Mouse (Mus musculus) heart, embryonic 12.5 days (tissue): Measurements from ENCODE around the gene Zfp758. TPM values are rescaled to one million over a fixed set of nuclear protein-coding genes. Genes with fewer than 3 reads are reported as not detected.

Experiments used
- ATAC-seq: fragments of 200-750 bp; cut with Nextera tagmentation; 2 replicates; pipeline ENCODE4 v1.8.0; 2017; ENCODE audit warnings: moderate TSS enrichment, moderate library complexity; ENCODE audit not compliant: insufficient number of reproducible peaks, low FRiP score
- H3K27ac ChIP-seq: fragments of 300-500 bp; sonication (generic); 2 replicates; pipeline ENCODE4 v1.5.1; 2016; ENCODE audit warnings: mild to moderate bottlenecking, moderate library complexity; ENCODE audit not compliant: poor library complexity, severe bottlenecking
- H3K27me3 ChIP-seq: fragments of 300-500 bp; sonication (generic); replicated peaks from 2 replicates; pipeline ENCODE4 v1.6.1; 2016; ENCODE audit warnings: mild to moderate bottlenecking, moderate library complexity
- H3K36me3 ChIP-seq: fragments of 300-500 bp; sonication (generic); 2 replicates; pipeline ENCODE4 v1.6.1; 2016; ENCODE audit warnings: mild to moderate bottlenecking, moderate library complexity
- H3K4me1 ChIP-seq: fragments of 300-500 bp; sonication (generic); replicated peaks from 2 replicates; pipeline ENCODE4 v1.6.1; 2016; ENCODE audit warnings: mild to moderate bottlenecking
- H3K4me2 ChIP-seq: fragments of 300-500 bp; sonication (generic); 2 replicates; pipeline ENCODE4 v1.6.1; 2016; ENCODE audit warnings: mild to moderate bottlenecking, moderate library complexity
- H3K4me3 ChIP-seq: fragments of 300-500 bp; sonication (generic); 2 replicates; pipeline ENCODE4 v1.5.1; 2016; ENCODE audit warnings: mild to moderate bottlenecking
- H3K9ac ChIP-seq: fragments of 300-500 bp; sonication (generic); 2 replicates; pipeline ENCODE4 v1.6.1; 2016; ENCODE audit warnings: mild to moderate bottlenecking, moderate library complexity
- H3K9me3 ChIP-seq: fragments of 300-500 bp; sonication (generic); replicated peaks from 2 replicates; pipeline ENCODE4 v1.6.1; 2016; ENCODE audit warnings: mild to moderate bottlenecking, moderate library complexity
- WGBS: fragments of 180-500 bp; shearing (Covaris S2); methylation state at CpG from one replicate; pipeline ENCODE4 v1.1.7; 2016; 5-methylcytosine and 5-hydroxymethylcytosine counted together
- polyA plus RNA-seq: library from polyadenylated mRNA; unstranded; fragments of >200 nt; fragmentation: Nextera tagmentation; extraction: Ambion mirVana; gene quantifications from 2 replicates; pipeline ENCODE4 v1.2.1, GENCODE M21; 2016

The Zfp758 gene
- polyA plus RNA-seq, 1 experiment from 2014 or later = 7.3 TPM

DNA sequence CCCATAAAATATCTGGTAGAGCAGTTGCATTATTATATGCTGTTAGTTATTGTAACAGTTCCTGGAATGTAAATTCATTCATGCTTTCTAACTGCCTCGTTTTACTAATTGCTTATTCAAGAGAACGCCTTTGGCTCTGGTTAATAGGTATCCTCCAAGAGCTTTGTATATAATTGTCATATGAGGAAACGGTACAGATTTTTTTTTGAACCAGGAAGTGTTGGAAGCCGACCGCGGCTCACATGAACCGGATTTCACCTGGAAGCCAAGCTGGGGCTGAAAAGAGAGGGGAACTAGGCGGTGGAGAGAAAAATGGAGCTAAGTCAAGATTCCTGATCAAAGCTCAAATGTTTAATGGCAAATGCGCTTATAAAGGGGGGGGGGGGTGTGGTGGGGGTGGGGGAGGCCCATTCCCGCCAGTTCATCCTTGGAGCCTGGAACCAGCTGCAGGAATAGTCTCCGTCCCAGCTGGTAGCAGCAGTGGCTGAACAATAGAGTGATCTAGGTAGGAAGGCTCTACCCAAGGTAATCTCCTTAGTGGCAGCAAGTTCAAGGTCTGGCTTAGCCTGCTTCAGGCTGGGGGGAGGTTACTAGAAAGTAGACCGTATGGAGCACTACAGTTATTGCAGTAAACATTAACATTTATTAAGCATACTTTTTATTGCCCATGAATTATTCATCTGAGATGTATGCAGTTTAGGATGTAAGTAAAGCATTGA, 63.5 kb downstream of the Zfp758 start:
- Histone ChIP-seq H3K4me2 (peak overlapping the region; percentile 67), H3K36me3 (no peaks in the 10 kb centered on the region), H3K27me3 (no peaks in the 10 kb centered on the region), H3K27ac (no peak overlapping the region; the same call in 1 of the 2 replicates), H3K9me3 (no peaks in the 10 kb centered on the region), H3K4me1 (no peaks in the 10 kb centered on the region), H3K4me3 (peak overlapping the region; percentile 64), H3K9ac (peak overlapping the region; percentile 69)
- ATAC-seq = no peak
- WGBS = 4% methylated on average over 12 of the region's 12 CpGs

Other genes with a start within 250 kb of the Zfp758 start
- gene Zfp947, start 195.3 kb upstream of the Zfp758 start, polyA plus RNA-seq = 2.6 and 2.8 TPM in 2 replicates
- 2.1 and 2.5 TPM in 2 replicates for gene Zfp994, start 135.8 kb upstream of the Zfp758 start, polyA plus RNA-seq
- gene CT030661.1, start 46.6 kb upstream of the Zfp758 start, polyA plus RNA-seq = 8.6 and 9.3 TPM in 2 replicates
- gene Zfp944, start 53 bp upstream of the Zfp758 start, polyA plus RNA-seq = 8.3 and 8.7 TPM in 2 replicates
- 10.4 and 10.6 TPM in 2 replicates for gene Zfp946, start 62.8 kb downstream of the Zfp758 start, polyA plus RNA-seq
- not detected in 2 replicates for gene Vmn2r111, start 212.0 kb downstream of the Zfp758 start, polyA plus RNA-seq
- not detected in 2 replicates for gene Vmn2r112, start 239.5 kb downstream of the Zfp758 start, polyA plus RNA-seq